Mouse (Mus musculus) thymus, adult 2 months (tissue): ENCODE measurements around the gene Ripply3.

Experiments
- CTCF ChIP-seq: fragments of 200-500 bp; IDR thresholded peaks from 2 replicates; pipeline ENCODE4 v1.5.1; 2012; ENCODE audit warnings: mild to moderate bottlenecking, control low read depth, low read length, moderate library complexity, borderline replicate concordance; ENCODE audit not compliant: control insufficient read depth, poor library complexity, insufficient read depth; ENCODE audit errors: extremely low read depth
- POLR2A ChIP-seq: fragments of 200-500 bp; IDR thresholded peaks from 2 replicates; pipeline ENCODE4 v1.6.1; 2012; ENCODE audit warnings: mild to moderate bottlenecking, low read length, control low read depth, moderate library complexity; ENCODE audit not compliant: control insufficient read depth, poor library complexity, insufficient read depth; ENCODE audit errors: extremely low read depth

DNA sequence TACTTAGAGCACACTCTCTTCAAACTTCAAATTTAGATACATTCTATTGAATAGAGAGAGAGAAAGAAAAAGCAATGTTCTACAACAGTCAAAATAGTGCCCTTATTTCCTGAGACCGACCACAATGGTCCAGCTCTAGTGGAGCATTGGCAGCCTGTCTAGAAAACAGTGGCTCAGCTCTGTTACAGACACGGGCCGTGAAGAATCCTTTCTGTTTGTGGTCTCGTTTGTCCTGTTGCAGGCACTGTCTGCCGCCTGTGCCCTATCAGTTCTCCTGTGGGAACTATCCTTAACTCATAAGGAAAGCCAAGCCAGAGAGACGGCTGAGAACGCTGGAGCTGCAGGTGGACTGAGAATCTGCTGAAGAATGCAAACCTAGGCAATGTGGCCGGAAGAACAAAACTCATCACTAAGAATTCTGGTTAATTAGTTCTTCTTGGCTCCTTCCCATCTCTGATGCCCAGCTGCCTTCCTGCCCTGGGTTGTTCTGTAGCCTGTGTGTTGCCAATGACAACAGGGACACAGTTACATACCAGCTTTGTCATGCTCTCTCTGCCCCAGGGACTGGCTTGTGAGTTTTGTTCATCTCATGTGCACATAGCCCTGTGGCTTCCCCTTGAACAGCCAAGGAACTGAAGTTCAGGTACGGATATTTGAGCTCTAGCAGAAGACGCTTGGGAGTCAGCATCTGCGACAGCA is 21.5 kb downstream of the Ripply3 start:
- TF ChIP-seq POLR2A (no peak), CTCF (no peak)
